Mouse (Mus musculus): Measurements from ENCODE around the gene Bbs12.

GRCm38 (mm10) chr3:37269926-37270325 is 42.4 kb upstream of the Bbs12 start:
- TF ChIP-seq POLR2A (IDR thresholded peaks at IDR 0.05; ENCODE audit: low read depth, low read length) (no peak), CTCF (IDR thresholded peaks at IDR 0.05; ENCODE audit: extremely low read depth, insufficient read length, insufficient replicate concordance, low read depth, low read length) (no peak)
